Mouse (Mus musculus) embryonic facial prominence, embryonic 12.5 days (tissue): ENCODE results near the gene Col26a1. TPM values are rescaled to one million over a fixed set of nuclear protein-coding genes. Genes with fewer than 3 reads are reported as not detected.
"Not testable (repeated sequence)": the region's sequence is repeated elsewhere in the genome, so short reads cannot be mapped to it uniquely, and the experiment has no call there.

Experiments
- ATAC-seq: fragments of 200-750 bp; cut with Nextera tagmentation; 2 replicates; pipeline ENCODE4 v1.8.0; 2017; ENCODE audit not compliant: insufficient number of reproducible peaks, insufficient read depth, low FRiP score, low TSS enrichment
- H3K27ac ChIP-seq: fragments of 300-500 bp; sonication (generic); 2 replicates; pipeline ENCODE4 v1.5.1; 2016; ENCODE audit warnings: mild to moderate bottlenecking
- H3K27me3 ChIP-seq: fragments of 300-500 bp; sonication (generic); 2 replicates; pipeline ENCODE4 v1.6.1; 2016; ENCODE audit warnings: mild to moderate bottlenecking, moderate library complexity
- H3K36me3 ChIP-seq: fragments of 300-500 bp; sonication (generic); 2 replicates; pipeline ENCODE4 v1.6.1; 2016; ENCODE audit warnings: mild to moderate bottlenecking
- H3K4me1 ChIP-seq: fragments of 300-500 bp; sonication (generic); 2 replicates; pipeline ENCODE4 v1.6.1; 2016
- H3K4me2 ChIP-seq: fragments of 300-500 bp; sonication (generic); replicated peaks from 2 replicates; pipeline ENCODE4 v1.6.1; 2016; ENCODE audit warnings: mild to moderate bottlenecking, moderate library complexity
- H3K4me3 ChIP-seq: fragments of 300-500 bp; sonication (generic); 2 replicates; pipeline ENCODE4 v1.5.1; 2016; ENCODE audit warnings: mild to moderate bottlenecking
- H3K9ac ChIP-seq: fragments of 300-500 bp; sonication (generic); 2 replicates; pipeline ENCODE4 v1.6.1; 2016; ENCODE audit warnings: mild to moderate bottlenecking, moderate library complexity
- H3K9me3 ChIP-seq: fragments of 300-500 bp; sonication (generic); 2 replicates; pipeline ENCODE4 v1.6.1; 2016; ENCODE audit warnings: mild to moderate bottlenecking, moderate library complexity
- WGBS: fragments of 180-500 bp; shearing (Covaris S2); methylation state at CpG from one replicate; pipeline ENCODE4 v1.1.7; 2016; 5-methylcytosine and 5-hydroxymethylcytosine counted together
- polyA plus RNA-seq: library from polyadenylated mRNA; unstranded; fragments of >200 nt; fragmentation: Nextera tagmentation; extraction: Ambion mirVana; gene quantifications from 2 replicates; pipeline ENCODE4 v1.2.1, GENCODE M21; 2016

Col26a1 gene
- polyA plus RNA-seq, 1 experiment from 2014 or later: 242 TPM

DNA sequence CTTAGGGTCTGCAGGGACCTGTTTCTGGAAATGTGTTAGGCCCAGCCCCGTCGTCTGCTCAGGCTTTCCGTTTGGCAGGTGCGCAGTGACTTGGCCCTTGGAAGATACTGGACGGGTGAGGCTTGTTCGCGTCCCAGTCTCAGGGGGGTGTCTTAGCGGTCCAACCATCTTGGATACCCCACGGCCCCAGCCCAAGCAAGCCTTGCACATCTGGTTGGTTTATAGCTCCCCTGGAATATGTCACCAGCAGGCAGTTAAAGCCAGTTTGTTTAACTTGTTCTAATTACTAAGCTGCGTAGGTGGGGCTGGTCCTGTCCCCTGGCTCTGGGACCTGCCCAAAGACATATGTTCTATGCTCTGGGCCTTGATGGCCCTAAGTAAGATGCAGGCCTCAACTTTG is 111.9 kb downstream of the Col26a1 start:
- 88% methylated on average over 10 of the region's 10 CpGs for WGBS
- H3K4me2 ChIP-seq: no peak overlapping the region

DNA sequence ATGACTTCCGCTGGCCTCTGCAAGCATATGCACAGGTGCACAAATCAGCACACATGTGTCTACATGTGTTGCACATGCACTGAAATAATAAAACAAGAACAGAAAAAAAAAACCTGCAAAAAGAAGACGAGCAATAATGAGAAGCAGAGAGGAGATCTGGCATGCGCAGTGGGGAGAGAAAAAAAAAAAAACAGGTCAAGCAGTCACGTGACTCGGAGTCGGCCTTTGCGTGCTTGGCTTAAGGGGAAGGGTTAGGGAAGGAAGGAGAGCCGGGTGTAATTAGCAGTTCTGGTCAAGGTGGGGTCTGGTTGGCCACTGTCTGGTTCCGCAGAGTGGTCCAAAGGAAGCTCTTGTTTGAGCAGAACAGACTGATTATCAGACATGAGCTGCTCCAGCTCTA is 115.7 kb downstream of the Col26a1 start:
- Histone ChIP-seq H3K9me3 (no peaks in the 10 kb centered on the region), H3K36me3 (peaks cover 12% of the 10 kb centered on the region; the same call in 1 of the 2 replicates), H3K4me3 (no peak overlapping the region), H3K4me1 (peaks cover 14% of the 10 kb centered on the region), H3K9ac (no peak overlapping the region), H3K27ac (0 out of 2 replicates have a peak overlapping the region, but pooled peaks have one; percentile 23), H3K27me3 (no peaks in the 10 kb centered on the region), H3K4me2 (no peak overlapping the region)
- no peak for ATAC-seq
- 62% methylated on average over 9 of the region's 9 CpGs for WGBS

More for the DNA sequence above, 111.9 kb downstream of the Col26a1 start:
- peaks cover 14% of the 10 kb centered on the region for H3K4me1 ChIP-seq
- no peaks in the 10 kb centered on the region for H3K36me3 ChIP-seq
- no peak for ATAC-seq
- H3K27ac ChIP-seq: 0 out of 2 replicates have a peak overlapping the region, but pooled peaks have one; percentile 42
- no peak overlapping the region for H3K9ac ChIP-seq
- no peaks in the 10 kb centered on the region for H3K9me3 ChIP-seq
- H3K27me3 ChIP-seq: no peaks in the 10 kb centered on the region
- H3K4me3 ChIP-seq: no peak overlapping the region

DNA sequence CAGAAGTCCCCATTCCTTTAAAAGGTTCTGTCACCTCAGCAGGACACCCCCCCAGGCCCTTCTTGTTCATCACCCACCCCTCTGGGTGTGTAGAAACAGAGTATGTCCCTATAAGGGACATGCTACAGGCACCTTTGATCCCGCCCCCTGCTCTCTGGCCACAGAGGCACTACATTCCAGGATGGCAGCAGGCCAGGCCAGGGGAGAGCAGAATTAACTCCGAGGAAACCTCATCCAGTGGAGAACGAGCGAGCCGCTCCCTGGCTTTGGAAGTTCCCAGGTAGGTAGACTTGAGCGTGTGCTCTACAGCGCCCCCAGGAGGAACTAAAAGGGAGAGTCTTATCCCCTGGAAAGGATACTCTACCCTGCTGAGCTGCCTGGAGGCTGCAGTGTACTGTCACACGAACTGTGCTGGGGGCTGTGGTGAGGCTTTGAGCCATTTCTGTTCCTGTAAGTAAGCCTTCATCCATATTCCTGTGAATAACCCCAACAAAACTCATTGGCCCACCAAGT is 118.8 kb downstream of the Col26a1 start:
- no peak for ATAC-seq
- WGBS: 44% methylated on average over 8 of the region's 8 CpGs
- Histone ChIP-seq H3K27me3 (no peaks in the 10 kb centered on the region), H3K36me3 (peaks cover 19% of the 10 kb centered on the region; the same call in 1 of the 2 replicates), H3K9ac (no peak overlapping the region), H3K4me3 (no peak overlapping the region), H3K9me3 (no peaks in the 10 kb centered on the region), H3K27ac (0 out of 2 replicates have a peak overlapping the region, but pooled peaks have one; percentile 13), H3K4me1 (peaks cover 7% of the 10 kb centered on the region; the same call in 1 of the 2 replicates), H3K4me2 (no peak overlapping the region)

DNA sequence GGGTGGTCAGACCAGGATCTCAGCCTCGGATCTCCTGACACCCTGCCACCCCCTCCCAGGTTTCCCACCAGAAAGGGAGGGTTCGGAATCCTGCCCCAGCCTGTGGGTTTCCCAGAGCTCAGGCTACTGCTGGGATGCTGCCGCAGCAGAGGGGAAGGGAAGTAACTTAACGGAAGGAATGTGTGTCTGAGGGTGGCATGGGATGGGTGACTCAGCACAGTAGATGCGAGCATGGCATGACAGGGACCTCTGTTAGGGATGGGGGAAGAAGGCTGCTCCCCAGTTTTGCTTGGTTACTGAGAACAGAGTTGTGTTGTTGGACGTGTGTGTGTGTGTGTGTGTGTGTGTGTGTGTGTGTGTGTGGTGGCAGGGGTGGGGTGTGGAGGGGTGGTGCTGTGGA is 122.7 kb downstream of the Col26a1 start:
- H3K36me3 ChIP-seq: peaks cover 21% of the 10 kb centered on the region; the same call in 1 of the 2 replicates
- no peak overlapping the region for H3K4me2 ChIP-seq
- no peak overlapping the region for H3K27ac ChIP-seq
- no peaks in the 10 kb centered on the region for H3K9me3 ChIP-seq
- 67% methylated on average over 6 of the region's 6 CpGs for WGBS
- no peak overlapping the region for H3K4me3 ChIP-seq
- no peaks in the 10 kb centered on the region for H3K27me3 ChIP-seq
- H3K9ac ChIP-seq: no peak overlapping the region
- H3K4me1 ChIP-seq: no peaks in the 10 kb centered on the region
- ATAC-seq: no peak

DNA sequence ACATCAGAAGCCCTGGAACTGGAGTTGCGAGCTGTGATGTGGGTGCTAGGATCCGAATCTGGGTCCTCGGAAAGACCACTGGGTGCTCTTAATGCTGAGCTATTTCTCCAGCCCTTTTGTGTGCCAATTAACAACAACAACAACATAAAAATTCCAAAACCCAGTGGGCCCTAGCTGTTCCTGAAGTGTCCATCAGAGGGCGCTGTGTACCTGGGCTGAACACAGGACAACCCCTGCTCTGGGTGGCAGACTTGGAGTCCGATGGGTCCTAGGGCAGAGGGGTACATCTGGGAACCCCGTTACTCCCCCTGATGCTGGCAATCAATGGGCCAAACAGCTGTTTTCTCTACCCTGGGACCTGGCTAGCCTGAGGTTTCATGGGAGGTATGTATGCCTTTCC is 123.2 kb downstream of the Col26a1 start:
- Histone ChIP-seq H3K27me3 (no peaks in the 10 kb centered on the region), H3K4me2 (no peak overlapping the region), H3K4me1 (no peaks in the 10 kb centered on the region), H3K36me3 (peaks cover 23% of the 10 kb centered on the region), H3K27ac (0 out of 2 replicates have a peak overlapping the region, but pooled peaks have one; percentile 2), H3K4me3 (no peak overlapping the region), H3K9ac (no peak overlapping the region), H3K9me3 (no peaks in the 10 kb centered on the region)
- WGBS: 54% methylated on average over 6 of the region's 6 CpGs
- ATAC-seq: no peak

DNA sequence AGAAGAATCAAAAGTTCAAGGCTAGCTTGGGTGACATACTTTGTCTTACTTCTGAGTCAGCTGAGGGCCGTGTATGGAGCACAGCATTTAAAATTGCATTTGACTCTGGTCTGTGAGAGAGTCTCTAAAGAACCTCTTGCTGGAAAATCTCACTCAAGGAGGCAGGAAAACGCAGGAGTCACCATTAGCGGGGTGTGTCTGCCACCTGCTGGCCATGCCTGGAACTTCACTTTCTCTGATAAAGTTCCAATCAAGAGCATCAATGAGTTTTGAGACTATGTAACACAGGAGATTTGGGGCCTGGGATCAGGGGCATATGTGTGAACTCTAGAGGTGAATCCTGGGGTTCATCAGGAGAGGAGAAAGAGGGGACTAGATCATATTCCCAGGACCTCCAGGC is 127.3 kb downstream of the Col26a1 start:
- no peaks in the 10 kb centered on the region for H3K4me1 ChIP-seq
- H3K4me2 ChIP-seq: no peak overlapping the region
- no peaks in the 10 kb centered on the region for H3K27me3 ChIP-seq
- H3K36me3 ChIP-seq: peaks cover 47% of the 10 kb centered on the region
- H3K9ac ChIP-seq: no peak overlapping the region
- no peak for ATAC-seq
- H3K9me3 ChIP-seq: no peaks in the 10 kb centered on the region
- WGBS: 8% methylated on average over 3 of the region's 3 CpGs
- H3K4me3 ChIP-seq: no peak overlapping the region
- H3K27ac ChIP-seq: no peak overlapping the region

DNA sequence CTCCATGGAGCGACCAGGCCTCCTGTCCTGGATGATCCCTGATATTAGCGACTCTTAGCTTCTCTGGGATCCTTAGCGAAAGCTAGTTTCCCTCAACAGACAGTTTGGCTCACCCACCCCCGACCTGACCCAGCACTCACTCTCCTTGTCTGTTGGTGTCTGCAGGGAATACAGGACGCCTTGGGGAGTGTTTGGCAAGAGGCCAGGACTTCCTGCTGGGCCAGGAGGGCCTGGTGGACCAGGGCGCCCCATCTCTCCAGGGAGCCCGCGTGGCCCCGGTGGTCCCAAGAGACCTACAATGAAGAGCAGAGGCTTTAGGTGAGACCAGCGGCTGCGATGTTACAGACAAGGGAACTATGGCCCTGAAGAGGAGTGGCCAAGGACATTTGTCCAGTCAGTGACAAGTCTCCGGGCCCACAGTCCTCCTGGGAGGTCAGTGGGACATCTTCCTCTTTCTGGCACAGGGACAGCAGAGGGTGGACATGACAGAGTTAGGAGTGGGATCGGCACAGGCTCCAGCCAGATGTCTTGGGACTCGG is 128.9 kb downstream of the Col26a1 start:
- H3K27ac ChIP-seq: no peak overlapping the region
- H3K4me1 ChIP-seq: no peaks in the 10 kb centered on the region
- no peak overlapping the region for H3K4me3 ChIP-seq
- no peak overlapping the region for H3K4me2 ChIP-seq
- no peak for ATAC-seq
- H3K9ac ChIP-seq: no peak overlapping the region
- H3K36me3 ChIP-seq: peaks cover 63% of the 10 kb centered on the region
- H3K9me3 ChIP-seq: peaks cover 9% of the 10 kb centered on the region
- WGBS: 76% methylated on average over 14 of the region's 14 CpGs
- H3K27me3 ChIP-seq: no peaks in the 10 kb centered on the region

DNA sequence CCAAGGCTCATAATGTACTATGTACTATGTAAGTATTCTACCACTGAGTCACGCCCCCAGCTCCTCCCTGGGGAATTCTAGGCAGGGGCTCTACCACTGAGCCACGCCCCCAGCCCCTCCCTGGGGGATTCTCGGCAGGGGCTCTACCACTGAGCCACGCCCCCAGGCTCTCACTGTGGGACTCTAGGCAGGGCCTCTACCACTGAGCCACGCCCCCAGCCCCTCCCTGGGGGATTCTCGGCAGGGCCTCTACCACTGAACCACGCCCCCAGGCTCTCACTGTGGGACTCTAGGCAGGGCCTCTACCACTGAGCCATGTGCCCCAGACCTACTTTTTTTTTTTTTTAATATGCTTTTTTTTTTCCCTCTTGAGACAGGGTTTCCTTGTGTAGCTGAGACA is 129.8 kb downstream of the Col26a1 start:
- not testable (repeated sequence) for H3K4me2 ChIP-seq, H3K4me3 ChIP-seq, H3K9ac ChIP-seq, H3K27me3 ChIP-seq, H3K4me1 ChIP-seq, ATAC-seq, H3K27ac ChIP-seq
- WGBS: 77% methylated on average over 7 of the region's 7 CpGs
- Histone ChIP-seq H3K9me3 (peaks cover 18% of the 10 kb centered on the region), H3K36me3 (peaks cover 73% of the 10 kb centered on the region)

DNA sequence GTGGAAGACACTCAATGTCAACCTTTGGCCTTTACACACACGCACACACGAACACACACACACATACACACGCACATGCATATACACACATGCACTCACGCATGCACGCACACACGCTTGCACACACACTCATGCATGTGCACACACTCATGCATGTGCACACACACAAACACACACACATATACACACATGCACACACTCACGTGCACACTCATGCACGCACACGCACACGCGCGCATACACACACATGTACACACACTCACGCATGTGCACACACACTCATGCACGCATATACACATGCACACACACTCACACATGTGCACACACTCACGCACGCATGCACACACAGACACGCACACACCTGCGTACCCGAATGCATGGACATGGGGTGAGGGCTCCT is 130.9 kb downstream of the Col26a1 start:
- H3K4me2 ChIP-seq: no peak overlapping the region
- H3K27me3 ChIP-seq: no peaks in the 10 kb centered on the region
- H3K4me1 ChIP-seq: no peaks in the 10 kb centered on the region
- no peak overlapping the region for H3K9ac ChIP-seq
- H3K9me3 ChIP-seq: peaks cover 25% of the 10 kb centered on the region
- H3K36me3 ChIP-seq: peaks cover 83% of the 10 kb centered on the region
- 97% methylated on average over 19 of the region's 19 CpGs for WGBS
- ATAC-seq: no peak
- no peak overlapping the region for H3K4me3 ChIP-seq
- H3K27ac ChIP-seq: no peak overlapping the region

DNA sequence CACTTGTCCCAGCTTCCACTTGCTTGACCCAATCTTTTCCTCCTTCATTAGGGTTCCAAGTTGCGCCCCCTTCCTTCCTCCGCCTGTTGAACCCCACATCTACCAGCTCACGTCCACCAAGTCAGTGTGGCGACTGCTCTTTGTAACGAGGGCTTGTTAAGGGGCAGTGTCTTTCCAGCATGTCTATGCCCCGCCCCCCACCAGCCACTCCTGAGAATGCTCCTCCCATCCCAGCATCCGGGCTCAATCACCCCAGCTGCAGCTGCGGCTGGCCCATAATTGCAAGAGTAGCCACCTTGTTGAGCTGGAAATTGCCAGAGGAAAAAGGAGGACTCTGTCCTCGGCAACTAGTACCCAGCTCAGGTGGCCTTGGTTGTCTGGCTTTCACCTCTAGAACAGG is 136.4 kb downstream of the Col26a1 start:
- Histone ChIP-seq H3K4me2 (no peak overlapping the region), H3K9ac (no peak overlapping the region), H3K27ac (no peak overlapping the region), H3K4me3 (no peak overlapping the region), H3K9me3 (peaks cover 25% of the 10 kb centered on the region), H3K4me1 (no peaks in the 10 kb centered on the region), H3K36me3 (peaks cover 96% of the 10 kb centered on the region), H3K27me3 (no peaks in the 10 kb centered on the region)
- 81% methylated on average over 9 of the region's 9 CpGs for WGBS
- ATAC-seq: no peak

DNA sequence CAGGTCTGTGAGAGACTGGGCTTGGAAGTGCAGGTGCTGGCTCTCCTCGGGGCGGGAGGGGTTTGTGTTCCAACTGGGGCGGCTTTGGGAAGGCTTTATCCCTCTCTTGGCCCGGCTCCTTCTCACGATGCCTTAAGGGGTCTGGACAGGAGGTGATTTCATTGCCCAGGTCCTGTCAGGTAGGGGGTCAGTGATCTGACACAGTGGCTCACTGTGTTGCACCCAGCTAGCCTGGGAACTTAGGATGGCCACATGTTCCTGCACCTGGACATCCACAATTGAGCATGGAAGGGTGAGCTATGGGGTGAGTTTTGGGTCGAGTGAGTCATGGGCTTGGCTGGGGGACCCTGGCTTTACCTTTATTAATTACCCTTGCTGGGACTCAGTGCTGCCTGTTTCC is 144.1 kb downstream of the Col26a1 start:
- no peak for ATAC-seq
- Histone ChIP-seq H3K27ac (no peak overlapping the region), H3K9me3 (no peaks in the 10 kb centered on the region), H3K9ac (no peak overlapping the region), H3K27me3 (no peaks in the 10 kb centered on the region), H3K4me2 (no peak overlapping the region), H3K4me3 (no peak overlapping the region), H3K36me3 (peaks cover 30% of the 10 kb centered on the region), H3K4me1 (no peaks in the 10 kb centered on the region)
- 66% methylated on average over 6 of the region's 6 CpGs for WGBS

DNA sequence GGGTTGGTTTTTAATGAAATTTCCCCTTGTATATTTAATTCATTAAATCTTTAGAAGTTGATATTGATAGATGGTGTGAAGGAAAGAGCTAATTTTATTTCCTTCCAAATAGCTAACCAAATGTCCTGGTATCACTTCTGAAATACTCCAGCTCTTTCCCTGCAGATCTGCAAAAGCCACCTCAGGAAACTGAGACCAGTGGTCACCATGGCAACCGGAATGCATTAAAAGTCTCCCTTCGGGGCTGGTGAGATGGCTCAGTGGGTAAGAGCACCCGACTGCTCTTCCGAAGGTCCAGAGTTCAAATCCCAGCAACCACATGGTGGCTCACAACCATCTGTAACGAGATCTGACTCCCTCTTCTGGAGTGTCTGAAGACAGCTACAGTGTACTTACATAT is 156.7 kb downstream of the Col26a1 start:
- H3K36me3 ChIP-seq, H3K4me1 ChIP-seq, H3K27me3 ChIP-seq, H3K4me2 ChIP-seq, H3K9me3 ChIP-seq, H3K9ac ChIP-seq, H3K4me3 ChIP-seq, H3K27ac ChIP-seq, ATAC-seq: not testable (repeated sequence)
- WGBS: 84% methylated on average over 5 of the region's 5 CpGs
